Mouse (Mus musculus): ENCODE results near the gene Map3k9. TPM values are rescaled to one million over a fixed set of nuclear protein-coding genes. Genes with fewer than 3 reads are reported as not detected.

Map3k9 gene
- polyA plus RNA-seq, 1 experiment from 2014 or later, result 2.4 TPM

Other genes with a start within 250 kb of the Map3k9 start
- 3.1 to 6.0 TPM (median 4.3 TPM) in 3 replicates for gene Gm20498, start 248.3 kb downstream of the Map3k9 start, polyA plus RNA-seq (2018)
- gene Synj2bp, start 248.3 kb downstream of the Map3k9 start, polyA plus RNA-seq (2018), result 20.4 to 32.5 TPM (median 20.7 TPM) in 3 replicates
- 0.04 TPM in 1 of 3 replicates, not detected in the others for gene Adam21, start 212.7 kb downstream of the Map3k9 start, polyA plus RNA-seq (2018)
- 26.4 to 35.2 TPM (median 31.3 TPM) in 3 replicates for gene Med6, start 186.2 kb downstream of the Map3k9 start, polyA plus RNA-seq (2018)
- gene Ttc9, start 149.9 kb downstream of the Map3k9 start, polyA plus RNA-seq (2018), result 0.20 TPM in 1 of 3 replicates, not detected in the others
- 21.3 to 27.7 TPM (median 22.5 TPM) in 3 replicates for gene Pcnx, start 78.8 kb upstream of the Map3k9 start, polyA plus RNA-seq (2018)